In the genomic region with DNA sequence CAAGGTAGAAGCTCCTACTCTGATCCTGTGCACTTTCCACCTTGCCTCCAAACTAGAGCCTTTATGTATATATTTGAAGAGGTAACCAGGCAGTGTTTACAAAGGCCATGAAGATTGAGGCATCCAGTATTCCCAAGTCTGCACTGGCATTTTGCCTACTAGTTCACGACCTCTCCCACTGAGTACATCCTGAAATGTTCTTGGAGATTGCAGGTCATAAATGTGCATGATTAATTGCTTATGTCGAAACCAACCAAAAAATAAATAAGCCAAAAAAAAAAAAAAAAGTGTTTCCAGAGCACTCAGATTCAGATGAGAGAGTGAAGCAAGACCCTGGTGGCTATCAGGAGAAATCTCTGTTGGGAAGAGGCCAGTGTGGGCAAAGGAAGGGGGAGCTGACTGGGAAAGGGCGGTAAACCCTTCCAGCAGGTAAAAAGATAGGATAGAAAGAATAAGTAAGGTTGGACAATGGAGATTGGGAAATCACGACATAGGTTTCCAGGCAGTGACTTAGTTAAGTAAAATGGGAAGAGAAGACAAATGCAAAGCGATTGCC, we compare ENCODE assay signal across 14 mouse cellular contexts.
A peak's percentile ranks its signal among the peaks of the same experiment; 100 is the strongest.
DNase-seq lines count a peak whose midpoint lies in the region; ATAC-seq and TF ChIP-seq lines count a peak whose summit lies in the region.
"Had no signal": no experiment of that assay in that cellular context is flagged by ENCODE, and none has a peak within 500 bp of the region (broad histone marks: within the 10 kb centered on the region; RNA-seq: fewer than 3 reads in every experiment).

No protein-coding gene starts in this region.

- peak; percentile 66 for DNase-seq in kidney, adult 2 months
- DNase-seq in kidney, adult 9 months: no peak
- DNase-seq in midbrain, embryonic 11.5 days (ENCODE audit: low spot score, missing footprints): peak; percentile 39
- no peak for DNase-seq in midbrain, postnatal 0 days (ENCODE audit: low spot score)
- DNase-seq in fibroblast of lung, adult 2 months (ENCODE audit: low read depth): peak; percentile 27
- DNase-seq in lung, postnatal 14 days: peak; percentile 53
- no peak for DNase-seq in thymus, adult 18-20 months
- DNase-seq in hindbrain, embryonic 10.5 days (ENCODE audit: low spot score): no peak
- DNase-seq: cerebellum, adult 9-10 months; embryo, embryonic 11 days had no signal

- TF ChIP-seq CTCF in kidney, adult 2 months (conservative IDR thresholded peaks at IDR 0.05; ENCODE audit: insufficient read depth, insufficient read length, low read depth, low read length): no peak
- no peak for TF ChIP-seq CTCF in midbrain, postnatal 0 days (IDR thresholded peaks at IDR 0.05)

- TF ChIP-seq POLR2A in kidney, adult 2 months (IDR thresholded peaks at IDR 0.05; ENCODE audit: low read depth, low read length): no peak

- H3K9me3 ChIP-seq in midbrain, embryonic 11.5 days (ENCODE audit: control insufficient read depth, low read length): no peaks in the 10 kb centered on the region
- H3K9me3 ChIP-seq in midbrain, postnatal 0 days (ENCODE audit: low read length): no peaks in the 10 kb centered on the region
- no peaks in the 10 kb centered on the region for H3K9me3 ChIP-seq in hindbrain, embryonic 10.5 days
- H3K9me3 ChIP-seq: heart, embryonic 15.5 days; hindbrain, embryonic 12.5 days; limb, embryonic 12.5 days had no signal

- H3K4me1 ChIP-seq in kidney, adult 2 months (ENCODE audit: control insufficient read depth, insufficient read depth, low read length): no peaks in the 10 kb centered on the region
- no peaks in the 10 kb centered on the region for H3K4me1 ChIP-seq in midbrain, embryonic 11.5 days (ENCODE audit: control insufficient read depth, insufficient read depth, low read length)
- H3K4me1 ChIP-seq in midbrain, postnatal 0 days (ENCODE audit: insufficient read depth, low read length): no peaks in the 10 kb centered on the region
- H3K4me1 ChIP-seq in hindbrain, embryonic 10.5 days (replicated peaks): no peaks in the 10 kb centered on the region
- H3K4me1 ChIP-seq: heart, embryonic 15.5 days; hindbrain, embryonic 12.5 days had no signal

- 55% methylated on average over 5 of the region's 5 CpGs for WGBS in kidney, adult 2 months
- 91% methylated on average over 5 of the region's 5 CpGs for WGBS in midbrain, embryonic 11.5 days
- 87% methylated on average over 5 of the region's 5 CpGs for WGBS in midbrain, postnatal 0 days
- 84% methylated on average over 5 of the region's 5 CpGs for WGBS in hindbrain, embryonic 10.5 days

- no peaks in the 10 kb centered on the region for H3K36me3 ChIP-seq in kidney, adult 2 months (ENCODE audit: control insufficient read depth, insufficient read depth, low read length)
- no peaks in the 10 kb centered on the region for H3K36me3 ChIP-seq in midbrain, embryonic 11.5 days (ENCODE audit: control insufficient read depth, insufficient read depth, low read length)
- no peaks in the 10 kb centered on the region for H3K36me3 ChIP-seq in midbrain, postnatal 0 days (ENCODE audit: insufficient read depth, low read length)
- no peaks in the 10 kb centered on the region for H3K36me3 ChIP-seq in hindbrain, embryonic 10.5 days
- H3K36me3 ChIP-seq: heart, embryonic 15.5 days; hindbrain, embryonic 12.5 days; limb, embryonic 12.5 days had no signal

- no peak overlapping the region for H3K27ac ChIP-seq in kidney, adult 2 months (ENCODE audit: insufficient read depth, low read depth, low read length)
- H3K27ac ChIP-seq in midbrain, embryonic 11.5 days (ENCODE audit: low read depth, low read length): no peak overlapping the region
- H3K27ac ChIP-seq in midbrain, postnatal 0 days (ENCODE audit: low read depth, low read length): no peak overlapping the region
- H3K27ac ChIP-seq in hindbrain, embryonic 10.5 days: no peak overlapping the region
- H3K27ac ChIP-seq: heart, embryonic 15.5 days; hindbrain, embryonic 12.5 days; limb, embryonic 12.5 days had no signal

- no peaks in the 10 kb centered on the region for H3K27me3 ChIP-seq in kidney, adult 2 months (replicated peaks; ENCODE audit: control insufficient read depth, insufficient read depth, low read length)
- no peaks in the 10 kb centered on the region for H3K27me3 ChIP-seq in midbrain, embryonic 11.5 days (ENCODE audit: control insufficient read depth, insufficient read depth, low read length)
- no peaks in the 10 kb centered on the region for H3K27me3 ChIP-seq in midbrain, postnatal 0 days (ENCODE audit: insufficient read depth, low read length)
- no peaks in the 10 kb centered on the region for H3K27me3 ChIP-seq in hindbrain, embryonic 10.5 days (ENCODE audit: insufficient read depth, poor library complexity, severe bottlenecking)
- H3K27me3 ChIP-seq: heart, embryonic 15.5 days; hindbrain, embryonic 12.5 days; limb, embryonic 12.5 days had no signal

- no peak overlapping the region for H3K4me2 ChIP-seq in midbrain, embryonic 11.5 days
- H3K4me2 ChIP-seq in midbrain, postnatal 0 days (ENCODE audit: low read depth, low read length, poor library complexity, severe bottlenecking): no peak overlapping the region
- H3K4me2 ChIP-seq: heart, embryonic 15.5 days; hindbrain, embryonic 12.5 days; limb, embryonic 12.5 days had no signal

- H3K9ac ChIP-seq in midbrain, embryonic 11.5 days (ENCODE audit: low read length): no peak overlapping the region
- H3K9ac ChIP-seq in midbrain, postnatal 0 days (replicated peaks; ENCODE audit: low read length, poor library complexity, severe bottlenecking): no peak overlapping the region
- H3K9ac ChIP-seq: heart, embryonic 15.5 days; hindbrain, embryonic 12.5 days; limb, embryonic 12.5 days had no signal

- no peak for ATAC-seq in midbrain, embryonic 11.5 days (ENCODE audit: low FRiP score)
- no peak for ATAC-seq in midbrain, postnatal 0 days (ENCODE audit: low FRiP score)
- ATAC-seq: midbrain, embryonic 16.5 days had no signal

- no peak overlapping the region for H3K4me3 ChIP-seq in kidney, adult 2 months (ENCODE audit: insufficient read depth, low read depth, low read length)
- no peak overlapping the region for H3K4me3 ChIP-seq in midbrain, embryonic 11.5 days (ENCODE audit: low read depth, low read length)
- no peak overlapping the region for H3K4me3 ChIP-seq in midbrain, postnatal 0 days (ENCODE audit: low read depth, low read length)
- H3K4me3 ChIP-seq in hindbrain, embryonic 10.5 days: no peak overlapping the region
- H3K4me3 ChIP-seq: heart, embryonic 15.5 days; hindbrain, embryonic 12.5 days; limb, embryonic 12.5 days had no signal

Comparison
In these comparisons a context has a peak if more than half of its experiments do, and no peak if none do; other contexts are left out.
1. DNase-seq: peak in kidney, adult 2 months (single experiment), midbrain, embryonic 11.5 days (single experiment), fibroblast of lung, adult 2 months (single experiment) and lung, postnatal 14 days (single experiment); none in kidney, adult 9 months (single experiment), midbrain, postnatal 0 days (single experiment), thymus, adult 18-20 months (0 of 2) and hindbrain, embryonic 10.5 days (single experiment).